Mouse (Mus musculus) B cell, adult 2 months (primary cell): ENCODE results near the gene Grm4.

Experiments
- DNase-seq, 2 experiments: peaks; one replicate each; pipeline ENCODE4 v3.0.0; 2022

Gene Grm4

GRCm38 (mm10) chr17:27442538-27443113, 78.6 kb downstream of the Grm4 start:
- DNase-seq, result no peak

DNA sequence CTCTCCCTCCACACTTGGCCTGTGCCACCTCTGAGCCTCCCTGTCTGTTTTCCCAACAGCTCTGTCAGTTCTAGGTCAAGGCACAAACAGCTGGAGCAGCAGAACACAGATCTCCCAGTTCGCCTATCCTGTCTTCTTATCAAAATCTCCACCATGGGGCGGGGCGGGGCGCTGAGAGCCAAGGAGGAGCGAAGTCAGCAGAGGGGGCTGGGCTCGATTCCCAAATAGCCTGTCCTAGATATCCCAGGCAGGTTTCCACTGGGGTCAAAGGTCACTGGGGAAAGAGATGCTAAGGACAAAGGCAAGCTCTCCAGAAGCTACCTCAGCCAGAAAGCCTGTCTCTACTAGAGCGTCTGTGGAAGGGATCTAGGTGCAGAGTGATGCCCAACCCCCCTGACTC, 79.4 kb downstream of the Grm4 start:
- no peak for DNase-seq

DNA sequence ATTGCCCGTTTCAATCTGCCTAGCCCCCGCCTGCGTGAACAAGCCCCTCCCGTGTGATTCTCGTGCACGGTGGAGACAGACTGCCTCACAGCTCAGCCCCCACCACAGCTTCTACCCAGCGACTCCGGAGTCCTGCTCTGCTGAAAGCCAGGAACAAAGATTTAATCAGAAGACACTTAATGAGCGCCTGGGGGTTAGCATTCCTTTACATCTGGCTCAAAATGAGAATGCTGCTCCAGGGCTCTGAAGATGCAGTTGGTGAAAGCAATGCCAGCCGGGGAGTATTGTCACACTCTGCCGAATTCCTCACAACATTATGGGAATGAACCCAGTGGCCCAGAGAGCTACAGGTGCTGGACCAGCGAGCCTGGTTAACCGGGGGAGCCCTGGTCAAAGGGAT, 85.4 kb downstream of the Grm4 start:
- DNase-seq, result no peak

GRCm38 (mm10) chr17:27435225-27435624, 86.0 kb downstream of the Grm4 start:
- no peak for DNase-seq

DNA sequence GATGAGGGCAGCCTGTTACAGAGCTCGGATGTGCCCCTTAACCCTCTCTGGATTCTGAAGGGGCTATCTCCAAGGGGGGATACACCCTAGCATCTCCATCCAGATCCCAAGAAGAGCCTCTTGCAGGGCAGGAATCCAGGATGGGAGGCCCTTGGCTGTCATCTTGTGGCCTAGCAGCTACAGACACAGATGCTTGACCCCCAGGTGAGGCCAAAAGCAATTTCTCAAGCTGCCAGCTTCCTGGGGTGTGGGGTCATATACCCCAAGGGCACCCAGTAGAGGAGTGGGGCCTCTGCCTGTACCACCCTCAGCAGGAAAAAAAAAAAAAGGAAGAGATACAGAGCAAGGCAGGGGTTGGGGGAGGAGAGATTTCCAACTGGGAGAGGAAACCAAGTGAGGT, 87.1 kb downstream of the Grm4 start:
- DNase-seq, result no peak

DNA sequence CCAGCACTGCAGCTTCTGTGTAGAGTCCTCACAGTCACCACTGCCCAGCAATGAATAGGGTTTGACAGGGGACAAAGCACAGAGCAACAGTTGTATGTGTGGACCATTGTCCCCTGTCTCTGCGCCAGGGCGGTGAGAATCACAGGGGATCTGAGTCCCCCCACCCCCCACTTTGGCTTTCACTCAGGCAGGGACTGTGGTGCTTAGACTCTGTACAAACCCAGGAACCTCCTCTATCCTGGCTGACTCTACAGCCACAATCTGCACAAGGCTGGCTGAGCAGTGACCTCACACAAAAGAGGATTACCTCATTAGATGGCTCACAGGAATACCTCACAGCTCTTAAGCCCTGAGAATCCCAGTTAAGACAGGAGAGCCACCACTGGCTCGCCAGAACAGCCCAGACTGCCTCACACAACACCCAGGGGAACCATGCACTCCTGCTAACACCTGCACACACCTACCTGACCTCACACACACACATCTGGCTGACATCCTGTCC, 88.0 kb downstream of the Grm4 start:
- no peak for DNase-seq

GRCm38 (mm10) chr17:27432145-27432650, 89.0 kb downstream of the Grm4 start:
- DNase-seq, result no peak

- no peak for DNase-seq
Measured at GRCm38 (mm10) chr17:27431049-27431839, 90.0 kb downstream of the Grm4 start.

GRCm38 (mm10) chr17:27429757-27430156, 91.4 kb downstream of the Grm4 start:
- DNase-seq, result no peak

DNA sequence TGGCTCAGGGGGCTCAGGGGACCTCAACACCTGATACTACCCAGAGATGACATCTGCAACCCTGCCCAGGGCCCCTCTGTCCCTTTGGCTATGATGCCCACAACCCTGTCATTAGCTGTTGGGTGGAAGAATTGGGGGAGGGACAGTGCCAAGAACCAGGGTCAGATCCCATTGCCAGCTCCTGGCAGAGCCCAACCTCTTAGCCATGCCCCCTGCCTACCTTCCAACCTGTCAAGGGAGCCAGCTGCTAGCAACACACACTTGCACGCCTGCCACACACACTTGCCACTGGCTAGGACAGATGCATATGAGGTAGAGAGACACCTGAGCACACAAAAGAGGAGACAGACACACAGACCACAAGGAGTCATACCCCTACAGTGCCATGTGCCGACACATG, 96.2 kb downstream of the Grm4 start:
- DNase-seq, result no peak

- DNase-seq, result no peak
Measured at GRCm38 (mm10) chr17:27424356-27424755, 96.8 kb downstream of the Grm4 start.

GRCm38 (mm10) chr17:27422726-27423381, 98.3 kb downstream of the Grm4 start:
- DNase-seq, result no peak

DNA sequence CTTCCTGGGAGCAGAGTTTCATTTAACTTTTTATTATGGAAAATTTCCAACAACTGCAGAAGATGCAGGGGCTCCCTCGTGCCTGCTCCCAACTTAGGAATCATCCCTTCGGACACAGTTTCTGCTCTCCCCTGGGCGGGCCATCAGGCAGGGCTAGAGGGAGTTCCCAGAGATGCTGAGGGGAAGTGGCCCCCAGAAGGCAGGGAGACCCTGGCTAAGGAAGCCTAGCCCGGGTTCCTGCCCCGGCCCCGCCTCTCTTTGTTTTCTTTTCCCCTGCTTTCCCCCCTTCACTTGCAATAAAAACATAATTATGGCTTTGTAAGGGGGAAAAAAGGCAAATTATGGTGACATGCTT, 98.9 kb downstream of the Grm4 start:
- DNase-seq, result no peak

- DNase-seq, result no peak
Measured at GRCm38 (mm10) chr17:27421837-27422236, 99.4 kb downstream of the Grm4 start.

DNA sequence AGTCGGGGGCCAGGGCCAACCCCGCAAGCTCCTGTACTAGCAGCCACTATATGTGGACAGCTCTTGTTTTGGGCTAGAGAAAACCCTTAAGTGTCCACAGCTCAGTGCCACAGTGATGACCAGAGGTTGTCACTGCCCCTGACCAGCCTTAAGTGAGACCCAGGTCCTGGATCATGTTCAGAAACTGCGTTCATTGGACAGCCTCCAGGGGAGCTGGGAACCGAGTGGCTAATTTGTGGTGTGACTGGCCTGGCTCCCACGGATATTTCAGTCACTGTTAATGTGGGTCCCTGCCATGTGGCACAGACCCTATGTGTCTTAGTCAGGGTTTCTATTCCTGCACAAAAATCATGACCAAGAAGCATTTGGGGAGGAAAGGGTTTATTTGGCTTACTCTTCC, 112.2 kb downstream of the Grm4 start:
- no peak for DNase-seq

- DNase-seq, result no peak
Measured at GRCm38 (mm10) chr17:27408531-27408930, 112.7 kb downstream of the Grm4 start.

- no peak for DNase-seq
Measured at GRCm38 (mm10) chr17:27406956-27407355, 114.2 kb downstream of the Grm4 start.

- peak; percentile 14 to 21 for DNase-seq
Measured at GRCm38 (mm10) chr17:27405376-27406024, 115.7 kb downstream of the Grm4 start.

GRCm38 (mm10) chr17:27401200-27401599, 120.0 kb downstream of the Grm4 start:
- no peak for DNase-seq

- DNase-seq, result no peak
Measured at GRCm38 (mm10) chr17:27393931-27394330, 127.3 kb downstream of the Grm4 start.

DNA sequence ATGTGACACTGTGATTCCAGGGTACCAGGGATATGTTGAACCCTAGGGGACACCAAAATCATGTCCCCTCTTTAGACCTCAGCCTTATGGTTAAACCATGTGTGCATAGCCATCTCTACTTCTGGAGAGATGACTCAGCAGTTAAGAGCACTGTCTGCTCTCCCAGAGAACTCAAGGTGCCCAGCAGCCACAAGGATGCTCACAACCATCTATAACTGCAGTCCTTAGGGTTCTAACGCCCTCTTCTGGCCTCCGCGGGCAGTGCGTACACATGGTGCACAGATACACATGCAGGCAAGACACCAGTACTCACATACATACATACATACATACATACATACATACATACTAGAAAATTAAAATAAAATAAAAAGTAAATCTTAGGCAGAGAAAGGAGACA, 127.8 kb downstream of the Grm4 start:
- no peak for DNase-seq

- no peak for DNase-seq
Measured at GRCm38 (mm10) chr17:27392918-27393317, 128.3 kb downstream of the Grm4 start.

GRCm38 (mm10) chr17:27390019-27390418, 131.2 kb downstream of the Grm4 start:
- DNase-seq, result no peak
